Mouse (Mus musculus) ES-E14 (cell line): ENCODE measurements around the gene Lmo2.

Source experiments
- CHD2 ChIP-seq: IDR thresholded peaks from 2 replicates; pipeline ENCODE4 v1.6.1; 2014; ENCODE audit warnings: mild to moderate bottlenecking, low read depth, low read length, inconsistent platforms
- ZC3H11A ChIP-seq: IDR thresholded peaks from 2 replicates; pipeline ENCODE4 v1.6.1; 2012; ENCODE audit warnings: low read depth, mild to moderate bottlenecking, inconsistent platforms, low read length, borderline replicate concordance
- ZNF384 ChIP-seq: IDR thresholded peaks from 2 replicates; pipeline ENCODE4 v1.6.1; 2012; ENCODE audit warnings: low read depth, low read length, inconsistent platforms

DNA sequence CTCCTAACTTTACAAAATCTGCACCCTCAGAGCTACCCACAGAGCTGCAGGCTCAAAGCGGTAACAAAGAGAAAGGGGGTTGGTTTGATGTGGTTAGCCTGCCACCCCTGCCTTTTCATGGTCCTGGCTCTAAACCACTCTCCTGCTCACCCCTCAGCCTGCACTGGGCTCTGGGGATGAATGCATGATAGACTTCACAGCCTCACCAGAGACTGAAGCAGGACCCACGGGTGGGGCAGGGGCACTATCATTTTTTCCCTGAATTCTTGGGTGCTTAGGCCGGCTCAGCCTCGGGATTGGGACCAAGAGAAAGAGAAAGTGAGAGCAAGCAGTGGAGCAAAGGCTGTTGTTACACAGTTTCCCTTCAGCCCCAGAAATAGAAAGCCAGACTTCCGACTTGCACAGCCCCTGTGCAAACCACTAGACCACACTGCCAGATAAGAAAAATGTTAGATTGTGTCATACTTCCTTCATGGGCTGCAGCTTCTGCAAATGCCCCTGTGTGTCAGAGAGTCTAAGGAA lies 12.2 kb upstream of the Lmo2 start:
- no peak for TF ChIP-seq ZC3H11A
- no peak for TF ChIP-seq ZNF384
- no peak for TF ChIP-seq CHD2
